In the genomic region with DNA sequence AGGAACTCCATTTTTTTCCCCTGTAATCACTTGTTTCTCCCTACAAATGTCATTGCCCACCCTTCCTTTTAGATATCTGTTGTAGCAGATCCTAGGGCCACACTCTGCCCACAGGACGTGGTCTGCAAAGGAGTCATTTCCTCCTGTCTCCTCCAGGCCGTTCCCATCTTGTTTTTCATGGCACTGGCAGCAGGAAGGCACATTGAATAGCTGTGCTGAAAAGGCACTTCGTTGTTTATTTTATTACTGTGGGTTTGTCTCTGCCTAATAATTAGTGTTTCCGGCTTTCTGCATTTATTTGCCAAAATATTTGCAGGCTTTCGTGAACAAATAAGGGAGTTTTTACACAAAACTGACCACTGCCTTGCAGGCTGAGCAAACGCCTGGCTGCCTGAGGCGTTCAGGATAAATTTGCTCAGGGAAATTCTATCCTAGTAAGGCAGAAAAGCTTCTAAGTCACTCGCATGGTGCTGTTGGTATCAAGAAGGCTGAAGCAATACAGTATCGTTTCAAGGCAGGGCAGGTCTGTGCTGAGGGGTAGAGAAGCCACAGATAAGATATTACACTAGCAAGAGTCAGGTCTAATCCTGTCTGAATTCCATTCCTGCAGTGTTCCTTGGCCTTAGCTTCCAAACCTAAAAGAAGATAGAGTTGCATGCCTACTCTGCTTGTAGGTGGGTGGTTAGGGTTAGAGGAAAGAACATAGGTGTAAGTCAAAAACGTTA, we compare ENCODE assay signal across 8 mouse cellular contexts.
A peak's percentile ranks its signal among the peaks of the same experiment; 100 is the strongest.
DNase-seq lines count a peak whose midpoint lies in the region; ATAC-seq and TF ChIP-seq lines count a peak whose summit lies in the region.

No protein-coding gene starts in this region.

- intact Hi-C loops in gastrocnemius, adult 2 months (cut with DNase I): no loop called here
- intact Hi-C loops in left cerebral cortex, postnatal 10 days (cut with DNase I): no loop called here

- H3K27me3 ChIP-seq in lung, embryonic 16.5 days (ENCODE audit: control insufficient read depth, insufficient read depth, low read depth, low read length): no peaks in the 10 kb centered on the region

- peaks cover 18% of the 10 kb centered on the region for H3K4me1 ChIP-seq in lung, embryonic 16.5 days (replicated peaks; ENCODE audit: control insufficient read depth, insufficient read depth, low read length)

- no peak overlapping the region for H3K4me3 ChIP-seq in gastrocnemius, adult 2 months
- H3K4me3 ChIP-seq in lung, embryonic 16.5 days (ENCODE audit: low read length): no peak overlapping the region

- H3K4me2 ChIP-seq in lung, embryonic 16.5 days (ENCODE audit: low read depth, low read length): peak overlapping the region; percentile 29; the same call in 1 of the 2 replicates

- 28% methylated on average over 10 of the region's 10 CpGs for WGBS in lung, embryonic 16.5 days

- ATAC-seq in lung, embryonic 16.5 days (ENCODE audit: low read depth): peak; percentile 72
- ATAC-seq in inflammation-experienced regulatory T-cells, adult 6 months: no peak

- no peak for TF ChIP-seq CTCF in gastrocnemius, adult 2 months (IDR thresholded peaks at IDR 0.05)

- H3K27ac ChIP-seq in gastrocnemius, adult 2 months: peak overlapping the region; percentile 73
- peak overlapping the region; percentile 76 for H3K27ac ChIP-seq in lung, embryonic 16.5 days (ENCODE audit: low read length)

- no peaks in the 10 kb centered on the region for H3K36me3 ChIP-seq in lung, embryonic 16.5 days (ENCODE audit: control insufficient read depth, insufficient read depth, low read length)

- no peaks in the 10 kb centered on the region for H3K9me3 ChIP-seq in lung, embryonic 16.5 days (ENCODE audit: control insufficient read depth, low read length)

- H3K9ac ChIP-seq in lung, embryonic 16.5 days (ENCODE audit: low read length): no peak overlapping the region

- peak; percentile 20 for DNase-seq in gastrocnemius, adult 2 months
- no peak for DNase-seq in gastrocnemius, postnatal 25 days
- peak; percentile 87 for DNase-seq in Muller cell, postnatal 12 days (ENCODE audit: inconsistent ontology term)
- DNase-seq in kidney, adult 9 months: peak; percentile 52
- DNase-seq in left cerebral cortex, postnatal 10 days (ENCODE audit: extremely low spot score in 1 of 2, low spot score in 2 of 2): no peak
- DNase-seq in adrenal gland, postnatal 10 days: no peak

Comparison
In these comparisons a context has a peak if more than half of its experiments do, and no peak if none do; other contexts are left out.
1. DNase-seq: peak in gastrocnemius, adult 2 months (single experiment), Muller cell, postnatal 12 days (single experiment) and kidney, adult 9 months (single experiment); none in gastrocnemius, postnatal 25 days (single experiment), left cerebral cortex, postnatal 10 days (0 of 2) and adrenal gland, postnatal 10 days (single experiment).